In the genomic region with DNA sequence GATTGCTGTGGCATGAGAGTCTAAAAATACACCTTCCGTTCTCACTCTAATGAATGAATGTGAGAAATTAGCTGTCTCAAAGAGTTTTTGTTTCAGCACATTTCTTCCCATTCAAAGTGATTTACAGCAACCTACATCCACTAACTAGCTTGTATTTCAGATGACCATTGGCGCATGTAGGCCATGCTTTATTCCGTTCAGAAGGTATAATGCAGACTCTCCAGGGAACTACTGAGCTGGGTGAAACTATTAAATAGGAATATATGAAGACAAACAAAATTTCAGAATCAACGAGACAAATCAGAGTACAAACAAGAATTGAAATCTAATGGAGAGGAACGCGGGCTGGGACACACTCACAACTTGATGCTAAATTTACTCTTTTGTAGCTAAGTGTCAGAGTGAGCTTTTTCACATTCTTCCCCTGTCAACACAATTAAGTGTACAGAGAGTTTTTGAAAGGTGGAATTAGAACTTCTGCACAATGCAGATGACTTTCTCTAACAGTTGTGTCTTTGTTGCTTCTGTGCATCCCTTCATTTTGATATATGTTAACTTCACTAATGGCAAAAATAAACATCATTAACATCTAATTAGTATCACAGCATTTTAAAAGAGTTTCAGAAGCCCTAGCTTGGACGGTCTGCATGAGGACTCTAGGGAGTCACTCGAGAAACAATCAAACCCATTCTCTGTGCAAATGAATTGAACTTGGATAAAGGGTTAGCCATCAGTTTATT, we compare ENCODE assay signal across 21 mouse cellular contexts.
A peak's percentile ranks its signal among the peaks of the same experiment; 100 is the strongest.
DNase-seq lines count a peak whose midpoint lies in the region; ATAC-seq and TF ChIP-seq lines count a peak whose summit lies in the region.
"Had no signal": no experiment of that assay in that cellular context is flagged by ENCODE, and none has a peak within 500 bp of the region (broad histone marks: within the 10 kb centered on the region; RNA-seq: fewer than 3 reads in every experiment).

No protein-coding gene starts in this region.

- no peak overlapping the region for H3K4me3 ChIP-seq in forebrain, embryonic 11.5 days (ENCODE audit: low read depth, low read length)
- H3K4me3 ChIP-seq in forebrain, postnatal 0 days (ENCODE audit: low read depth, low read length) = no peak overlapping the region
- H3K4me3 ChIP-seq in heart, embryonic 15.5 days = no peak overlapping the region
- no peak overlapping the region for H3K4me3 ChIP-seq in kidney, postnatal 0 days (replicated peaks; ENCODE audit: low read depth, low read length)
- no peak overlapping the region for H3K4me3 ChIP-seq in kidney, adult 2 months (ENCODE audit: insufficient read depth, low read depth, low read length)
- H3K4me3 ChIP-seq: embryonic facial prominence, embryonic 12.5 days; heart, embryonic 10.5 days; hindbrain, embryonic 15.5 days; limb, embryonic 15.5 days; midbrain, embryonic 13.5 days had no signal

- no peak for TF ChIP-seq POLR2A in kidney, adult 2 months (IDR thresholded peaks at IDR 0.05; ENCODE audit: low read depth, low read length)

- no peaks in the 10 kb centered on the region for H3K9me3 ChIP-seq in forebrain, embryonic 11.5 days (ENCODE audit: control insufficient read depth, low read length)
- no peaks in the 10 kb centered on the region for H3K9me3 ChIP-seq in forebrain, postnatal 0 days (ENCODE audit: low read length)
- H3K9me3 ChIP-seq in heart, embryonic 15.5 days (replicated peaks) = no peaks in the 10 kb centered on the region
- H3K9me3 ChIP-seq in kidney, postnatal 0 days (replicated peaks; ENCODE audit: low read length) = no peaks in the 10 kb centered on the region
- H3K9me3 ChIP-seq: embryonic facial prominence, embryonic 12.5 days; heart, embryonic 10.5 days; hindbrain, embryonic 15.5 days; limb, embryonic 15.5 days; midbrain, embryonic 13.5 days had no signal

- H3K4me1 ChIP-seq in forebrain, embryonic 11.5 days (replicated peaks; ENCODE audit: control insufficient read depth, insufficient read depth, low read length) = no peaks in the 10 kb centered on the region
- H3K4me1 ChIP-seq in forebrain, postnatal 0 days (ENCODE audit: insufficient read depth) = no peaks in the 10 kb centered on the region
- H3K4me1 ChIP-seq in heart, embryonic 15.5 days (replicated peaks) = no peaks in the 10 kb centered on the region
- no peaks in the 10 kb centered on the region for H3K4me1 ChIP-seq in kidney, postnatal 0 days (replicated peaks; ENCODE audit: insufficient read depth, low read length)
- H3K4me1 ChIP-seq in kidney, adult 2 months (ENCODE audit: control insufficient read depth, insufficient read depth, low read length) = no peaks in the 10 kb centered on the region
- H3K4me1 ChIP-seq: embryonic facial prominence, embryonic 12.5 days; heart, embryonic 10.5 days; hindbrain, embryonic 15.5 days; limb, embryonic 15.5 days had no signal

- H3K27ac ChIP-seq in forebrain, embryonic 11.5 days (ENCODE audit: low read depth, low read length) = no peak overlapping the region
- H3K27ac ChIP-seq in forebrain, postnatal 0 days (ENCODE audit: low read depth, low read length) = no peak overlapping the region
- H3K27ac ChIP-seq in heart, embryonic 15.5 days = peak overlapping the region; percentile 39; the same call in 1 of the 2 replicates
- no peak overlapping the region for H3K27ac ChIP-seq in kidney, postnatal 0 days
- H3K27ac ChIP-seq in kidney, adult 2 months (ENCODE audit: insufficient read depth, low read depth, low read length) = no peak overlapping the region
- H3K27ac ChIP-seq: embryonic facial prominence, embryonic 12.5 days; heart, embryonic 10.5 days; hindbrain, embryonic 15.5 days; limb, embryonic 15.5 days; liver, embryonic 14.5 days; midbrain, embryonic 13.5 days had no signal

- peak; percentile 68 for ATAC-seq in forebrain, embryonic 11.5 days (replicated peaks; ENCODE audit: low FRiP score)
- ATAC-seq in forebrain, postnatal 0 days = no peak
- no peak for ATAC-seq in heart, embryonic 15.5 days (replicated peaks; ENCODE audit: insufficient number of reproducible peaks, insufficient read depth, low FRiP score, low read depth)
- ATAC-seq in kidney, postnatal 0 days (replicated peaks; ENCODE audit: low FRiP score, low read depth) = no peak
- ATAC-seq: midbrain, embryonic 13.5 days had no signal

- H3K27me3 ChIP-seq in forebrain, embryonic 11.5 days (ENCODE audit: control insufficient read depth, insufficient read depth, low read length) = no peaks in the 10 kb centered on the region
- no peaks in the 10 kb centered on the region for H3K27me3 ChIP-seq in forebrain, postnatal 0 days (ENCODE audit: insufficient read depth, low read length)
- no peaks in the 10 kb centered on the region for H3K27me3 ChIP-seq in heart, embryonic 15.5 days
- no peaks in the 10 kb centered on the region for H3K27me3 ChIP-seq in kidney, postnatal 0 days (ENCODE audit: insufficient read depth, low read length)
- H3K27me3 ChIP-seq in kidney, adult 2 months (replicated peaks; ENCODE audit: control insufficient read depth, insufficient read depth, low read length) = no peaks in the 10 kb centered on the region; the same call in 1 of the 2 replicates
- H3K27me3 ChIP-seq: embryonic facial prominence, embryonic 12.5 days; hindbrain, embryonic 15.5 days; limb, embryonic 15.5 days; midbrain, embryonic 13.5 days had no signal

- TF ChIP-seq CTCF in forebrain, postnatal 0 days (IDR thresholded peaks at IDR 0.05; ENCODE audit: low read depth) = no peak
- TF ChIP-seq CTCF in kidney, postnatal 0 days (IDR thresholded peaks at IDR 0.05; ENCODE audit: low read depth) = no peak
- no peak for TF ChIP-seq CTCF in kidney, adult 2 months (conservative IDR thresholded peaks at IDR 0.05; ENCODE audit: insufficient read depth, insufficient read length, low read depth, low read length)

- no peaks in the 10 kb centered on the region for H3K36me3 ChIP-seq in forebrain, embryonic 11.5 days (ENCODE audit: control insufficient read depth, insufficient read depth, low read length)
- H3K36me3 ChIP-seq in forebrain, postnatal 0 days (ENCODE audit: insufficient read depth) = no peaks in the 10 kb centered on the region
- no peaks in the 10 kb centered on the region for H3K36me3 ChIP-seq in heart, embryonic 15.5 days
- no peaks in the 10 kb centered on the region for H3K36me3 ChIP-seq in kidney, postnatal 0 days (ENCODE audit: insufficient read depth, low read length)
- H3K36me3 ChIP-seq in kidney, adult 2 months (ENCODE audit: control insufficient read depth, insufficient read depth, low read length) = no peaks in the 10 kb centered on the region
- H3K36me3 ChIP-seq: embryonic facial prominence, embryonic 12.5 days; heart, embryonic 10.5 days; hindbrain, embryonic 15.5 days; limb, embryonic 15.5 days; midbrain, embryonic 13.5 days had no signal

- H3K9ac ChIP-seq in forebrain, embryonic 11.5 days (ENCODE audit: low read length) = no peak overlapping the region
- no peak overlapping the region for H3K9ac ChIP-seq in forebrain, postnatal 0 days
- no peak overlapping the region for H3K9ac ChIP-seq in heart, embryonic 15.5 days
- H3K9ac ChIP-seq in kidney, postnatal 0 days (ENCODE audit: low read depth, low read length) = no peak overlapping the region
- H3K9ac ChIP-seq: embryonic facial prominence, embryonic 12.5 days; hindbrain, embryonic 15.5 days; limb, embryonic 15.5 days; liver, embryonic 14.5 days; lung, embryonic 14.5 days; midbrain, embryonic 13.5 days had no signal

- DNase-seq in forebrain, embryonic 11.5 days (ENCODE audit: low spot score) = no peak
- no peak for DNase-seq in forebrain, postnatal 0 days
- DNase-seq in heart, adult 18-20 months = no peak
- DNase-seq in kidney, postnatal 0 days (ENCODE audit: low spot score) = peak; percentile 65
- DNase-seq in kidney, adult 2 months = no peak
- peak; percentile 51 for DNase-seq in retina, postnatal 1 day
- DNase-seq: adrenal gland, postnatal 10 days; cerebellum, adult 2 months; cerebellum, postnatal 25 days; gastrocnemius, postnatal 36 days; kidney, adult 9 months; left cerebral cortex, postnatal 4 days; lung, embryonic 14.5 days; thymus, postnatal 36 days had no signal

- H3K4me2 ChIP-seq in forebrain, embryonic 11.5 days (ENCODE audit: low read depth, low read length, severe bottlenecking) = no peak overlapping the region
- no peak overlapping the region for H3K4me2 ChIP-seq in forebrain, postnatal 0 days (ENCODE audit: low read depth)
- no peak overlapping the region for H3K4me2 ChIP-seq in heart, embryonic 15.5 days
- no peak overlapping the region for H3K4me2 ChIP-seq in kidney, postnatal 0 days (ENCODE audit: low read length)
- H3K4me2 ChIP-seq: embryonic facial prominence, embryonic 12.5 days; hindbrain, embryonic 15.5 days; limb, embryonic 15.5 days; lung, embryonic 14.5 days; midbrain, embryonic 13.5 days had no signal

- 39% methylated on average over 8 of the region's 8 CpGs for WGBS in forebrain, embryonic 11.5 days
- 23% methylated on average over 8 of the region's 8 CpGs for WGBS in forebrain, postnatal 0 days
- WGBS in heart, embryonic 15.5 days = 53% methylated on average over 8 of the region's 8 CpGs
- WGBS in kidney, postnatal 0 days = 38% methylated on average over 8 of the region's 8 CpGs
- WGBS in kidney, adult 2 months = 56% methylated on average over 8 of the region's 8 CpGs

Comparison
In these comparisons a context has a peak if more than half of its experiments do, and no peak if none do; other contexts are left out.
1. DNase-seq: peak in kidney, postnatal 0 days (single experiment) and retina, postnatal 1 day (single experiment); none in forebrain, embryonic 11.5 days (single experiment), forebrain, postnatal 0 days (single experiment), heart, adult 18-20 months (0 of 2) and kidney, adult 2 months (single experiment).